Mouse (Mus musculus) inflammation-experienced regulatory T-cells, adult 6 months (primary cell): ENCODE data around the gene Jmy. TPM values are rescaled to one million over a fixed set of nuclear protein-coding genes. Genes with fewer than 3 reads are reported as not detected.

Experiments used
- polyA plus RNA-seq, 3 experiments: library from polyadenylated mRNA; unstranded; fragments of 100-300 nt; shearing (Covaris generic); gene quantifications; one replicate each; pipeline ENCODE4 v1.2.1; 2017

Jmy gene
- polyA plus RNA-seq, 3 experiments from 2014 or later: 1.0 to 2.5 (median 2.0) TPM

Other genes with a start within 250 kb of the Jmy start
- 1 to 10 TPM; 2.4 to 4.5 (median 4.1) TPM for gene Homer1, start 200.2 kb downstream of the Jmy start, polyA plus RNA-seq
- under 1 TPM in 2 of 3 experiments, not detected in 1; 0.13 to 0.28 TPM for gene Bhmt, start 138.2 kb upstream of the Jmy start, polyA plus RNA-seq
- gene Bhmt2, start 174.5 kb upstream of the Jmy start, polyA plus RNA-seq: not detected
- not detected for gene Dmgdh, start 174.6 kb upstream of the Jmy start, polyA plus RNA-seq